Mouse (Mus musculus) cerebellum, postnatal 10 days (tissue): Measurements from ENCODE around the gene Gata2.

Source experiments
- DNase-seq, 2 experiments: peaks; one replicate each; pipeline ENCODE4 v3.0.0; 2021; ENCODE audit warnings: mixed read lengths in 2 of 2

Gene Gata2

GRCm38 (mm10) chr6:88196054-88196732, 2.5 kb downstream of the Gata2 start:
- peak; percentile 41 to 52 for DNase-seq

GRCm38 (mm10) chr6:88196733-88197312, 3.1 kb downstream of the Gata2 start:
- DNase-seq, result peak; percentile 30 to 47

GRCm38 (mm10) chr6:88197313-88198069, 3.8 kb downstream of the Gata2 start:
- DNase-seq, result peak; percentile 31 to 36

- peak; percentile 53 to 69 for DNase-seq
Observed at GRCm38 (mm10) chr6:88198070-88198940, 4.6 kb downstream of the Gata2 start.

GRCm38 (mm10) chr6:88199001-88199717, 5.5 kb downstream of the Gata2 start:
- DNase-seq, result peak in 1 of 2 experiments; percentile 37

GRCm38 (mm10) chr6:88199718-88200692, 6.3 kb downstream of the Gata2 start:
- no peak for DNase-seq

- DNase-seq, result no peak
Observed at GRCm38 (mm10) chr6:88200693-88201609, 7.3 kb downstream of the Gata2 start.

GRCm38 (mm10) chr6:88201926-88202700, 8.4 kb downstream of the Gata2 start:
- no peak for DNase-seq

- no peak for DNase-seq
Observed at GRCm38 (mm10) chr6:88202921-88203690, 9.4 kb downstream of the Gata2 start.

- DNase-seq, result no peak
Observed at GRCm38 (mm10) chr6:88203791-88204405, 10.2 kb downstream of the Gata2 start.

- peak in 1 of 2 experiments; percentile 32 for DNase-seq
Observed at GRCm38 (mm10) chr6:88204531-88205385, 11.1 kb downstream of the Gata2 start.

GRCm38 (mm10) chr6:88205386-88205700, 11.7 kb downstream of the Gata2 start:
- DNase-seq, result peak; percentile 59 to 78

- DNase-seq, result no peak
Observed at GRCm38 (mm10) chr6:88205937-88206336, 12.2 kb downstream of the Gata2 start.

- no peak for DNase-seq
Observed at GRCm38 (mm10) chr6:88206566-88206965, 12.9 kb downstream of the Gata2 start.

GRCm38 (mm10) chr6:88207403-88208033, 13.8 kb downstream of the Gata2 start:
- DNase-seq, result no peak

GRCm38 (mm10) chr6:88208321-88208720, 14.6 kb downstream of the Gata2 start:
- DNase-seq, result no peak
